Mouse (Mus musculus): ENCODE measurements around the gene Ndufb2. TPM values are rescaled to one million over a fixed set of nuclear protein-coding genes. Genes with fewer than 3 reads are reported as not detected.
A peak's percentile ranks its signal among the peaks of the same experiment; 100 is the strongest.

The Ndufb2 gene
- polyA plus RNA-seq (2016; fragmentation: Nextera tagmentation; extraction: Ambion mirVana), result 299 and 324 TPM in 2 replicates

DNA sequence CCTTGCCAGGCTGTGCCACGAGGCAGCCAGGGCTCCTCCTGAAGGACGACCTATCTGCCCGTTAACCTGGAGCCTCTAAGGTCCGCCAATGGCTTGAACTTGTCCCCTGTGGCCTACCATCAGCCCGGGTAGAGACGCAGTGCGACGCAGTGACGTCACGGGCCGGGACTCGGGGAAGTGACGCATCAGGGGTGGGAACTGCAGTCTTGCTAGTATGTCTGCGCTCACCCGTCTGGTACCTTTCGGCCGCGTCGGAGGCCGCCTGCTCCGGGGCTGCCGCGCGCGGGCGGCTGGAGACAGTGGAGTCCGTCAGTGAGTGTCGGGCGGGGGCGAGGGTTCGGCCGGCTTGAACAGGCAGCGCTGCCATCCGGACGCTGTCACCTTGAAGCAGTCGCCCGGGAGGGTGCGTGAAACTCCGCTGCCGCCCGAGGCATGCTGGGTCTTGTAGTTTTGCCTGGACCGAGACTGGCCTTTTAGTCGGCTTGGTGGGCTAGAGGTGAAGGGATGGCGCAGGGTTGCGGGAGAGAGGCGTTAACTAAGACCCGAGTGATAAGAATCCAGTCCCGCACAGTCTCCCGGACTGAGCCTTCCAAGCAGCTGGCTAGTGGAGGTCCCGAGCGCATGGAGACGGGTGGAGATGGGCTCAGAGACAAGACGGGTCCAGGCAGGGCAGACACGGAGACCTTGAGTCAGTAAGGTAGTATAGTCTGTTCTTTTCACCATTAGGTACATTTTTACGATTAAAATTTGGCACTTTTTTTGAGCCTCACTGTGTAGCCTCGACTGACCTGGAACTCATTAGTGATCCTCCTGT, at the start of gene Ndufb2:
Ndufb2 (plus strand) TSS at position 174 of the 814 bp plus-strand sequence.
- Histone ChIP-seq H3K9me3 (no peaks in the 10 kb centered on the region), H3K36me3 (peaks cover 20% of the 10 kb centered on the region), H3K27ac (peak within 1 kb of the TSS; percentile 88), H3K4me1 (peaks cover 4% of the 10 kb centered on the region; the same call in 1 of the 2 replicates), H3K4me3 (peak within 1 kb of the TSS; percentile 77), H3K4me2 (replicated peaks) (peak within 1 kb of the TSS; percentile 60), H3K9ac (peak within 1 kb of the TSS; percentile 69), H3K27me3 (no peaks in the 10 kb centered on the region)
- under 1% methylated on average over 56 of the region's 56 CpGs for WGBS
- peak; percentile 96 for ATAC-seq (ENCODE audit: insufficient number of reproducible peaks, insufficient read depth, low FRiP score, low TSS enrichment)

DNA sequence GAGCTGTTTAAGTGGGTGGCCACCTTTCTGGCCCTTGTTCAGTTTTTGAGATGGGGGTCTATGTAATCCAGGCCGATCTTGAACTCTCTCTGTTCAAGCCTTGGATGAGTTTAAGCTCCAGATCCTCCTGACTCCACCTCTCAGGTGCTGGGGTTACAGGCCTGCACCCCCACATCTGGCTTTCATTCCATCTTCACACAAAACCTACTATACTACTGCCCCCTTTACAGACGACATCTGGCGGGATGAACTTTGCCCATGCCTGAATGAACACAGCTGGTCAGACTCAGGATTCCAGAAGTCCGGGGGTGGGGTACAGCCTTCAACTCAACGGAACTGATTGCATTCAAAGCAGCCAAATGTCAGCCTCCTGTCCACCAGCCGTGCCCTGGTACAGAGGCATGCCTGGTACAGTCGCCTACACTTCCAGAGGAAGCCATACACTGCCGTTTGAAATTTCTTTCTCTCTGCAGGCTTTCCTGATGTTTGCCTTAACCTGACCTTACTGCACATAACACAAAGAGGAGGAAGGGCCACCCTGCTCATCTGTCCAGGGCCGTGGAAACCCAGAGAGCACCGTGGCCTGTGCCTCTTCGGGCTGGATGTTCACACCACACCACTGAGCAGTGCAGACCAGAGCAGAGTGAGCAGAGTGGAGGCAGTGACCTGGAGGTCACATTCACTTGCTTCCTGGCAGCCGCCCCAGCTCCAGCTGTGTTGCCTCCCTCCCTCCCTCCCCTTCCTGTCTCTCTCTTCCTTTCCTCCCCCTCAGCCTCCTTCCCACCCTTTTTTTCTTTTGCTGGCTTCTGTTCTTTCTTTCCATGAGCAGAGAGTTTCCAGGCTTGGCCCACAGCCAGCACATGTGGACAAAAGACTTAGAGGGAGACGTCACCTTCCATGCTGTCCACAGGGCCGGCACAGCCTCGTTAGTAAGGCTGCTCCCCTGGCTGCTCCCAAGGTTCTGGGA, 49.5 kb upstream of the Ndufb2 start:
- H3K4me3 ChIP-seq, result no peak overlapping the region
- 12% methylated on average over 15 of the region's 15 CpGs for WGBS

GRCm38 (mm10) chr6:39543769-39544420, 48.5 kb upstream of the Ndufb2 start:
- Histone ChIP-seq H3K4me1 (peaks cover 52% of the 10 kb centered on the region), H3K9me3 (no peaks in the 10 kb centered on the region), H3K36me3 (no peaks in the 10 kb centered on the region), H3K27ac (peak overlapping the region; percentile 91), H3K27me3 (no peaks in the 10 kb centered on the region), H3K4me2 (replicated peaks) (0 out of 2 replicates have a peak overlapping the region, but pooled peaks have one; percentile 16), H3K9ac (no peak overlapping the region), H3K4me3 (no peak overlapping the region)
- 30% methylated on average over 15 of the region's 15 CpGs for WGBS
- no peak for ATAC-seq (ENCODE audit: insufficient number of reproducible peaks, insufficient read depth, low FRiP score, low TSS enrichment)

More for the DNA sequence above, 49.5 kb upstream of the Ndufb2 start:
- Histone ChIP-seq H3K4me2 (replicated peaks) (peak overlapping the region; percentile 16), H3K9ac (no peak overlapping the region), H3K27me3 (no peaks in the 10 kb centered on the region), H3K4me1 (peaks cover 61% of the 10 kb centered on the region), H3K36me3 (no peaks in the 10 kb centered on the region), H3K27ac (peak overlapping the region; percentile 91), H3K9me3 (no peaks in the 10 kb centered on the region)
- peak; percentile 89 for ATAC-seq (ENCODE audit: insufficient number of reproducible peaks, insufficient read depth, low FRiP score, low TSS enrichment)

DNA sequence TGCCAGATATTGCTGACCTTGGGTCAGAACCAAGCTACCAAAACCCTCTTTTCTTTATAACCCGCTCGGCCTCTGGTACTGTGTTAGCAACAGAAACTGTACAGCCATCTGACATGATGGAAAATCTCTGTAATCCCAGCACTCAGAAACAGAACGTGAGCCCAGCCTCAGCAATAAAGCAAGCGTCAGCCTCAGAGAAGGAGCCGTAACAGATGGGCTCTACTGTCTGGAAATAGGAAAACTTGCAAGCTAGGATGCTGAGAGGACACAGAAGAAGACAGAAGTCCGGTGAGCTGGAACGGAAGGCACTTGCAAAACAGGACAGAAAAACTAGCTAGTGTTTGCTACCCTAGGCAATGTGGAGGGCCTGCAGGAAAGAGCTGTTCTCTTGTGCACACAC, 46.9 kb upstream of the Ndufb2 start:
- ATAC-seq (ENCODE audit: insufficient number of reproducible peaks, insufficient read depth, low FRiP score, low TSS enrichment), result no peak
- Histone ChIP-seq H3K4me3 (no peak overlapping the region), H3K4me1 (peaks cover 36% of the 10 kb centered on the region), H3K27ac (no peak overlapping the region), H3K4me2 (replicated peaks) (no peak overlapping the region), H3K27me3 (no peaks in the 10 kb centered on the region), H3K9ac (no peak overlapping the region), H3K36me3 (no peaks in the 10 kb centered on the region), H3K9me3 (no peaks in the 10 kb centered on the region)
- 88% methylated on average over 7 of the region's 7 CpGs for WGBS

DNA sequence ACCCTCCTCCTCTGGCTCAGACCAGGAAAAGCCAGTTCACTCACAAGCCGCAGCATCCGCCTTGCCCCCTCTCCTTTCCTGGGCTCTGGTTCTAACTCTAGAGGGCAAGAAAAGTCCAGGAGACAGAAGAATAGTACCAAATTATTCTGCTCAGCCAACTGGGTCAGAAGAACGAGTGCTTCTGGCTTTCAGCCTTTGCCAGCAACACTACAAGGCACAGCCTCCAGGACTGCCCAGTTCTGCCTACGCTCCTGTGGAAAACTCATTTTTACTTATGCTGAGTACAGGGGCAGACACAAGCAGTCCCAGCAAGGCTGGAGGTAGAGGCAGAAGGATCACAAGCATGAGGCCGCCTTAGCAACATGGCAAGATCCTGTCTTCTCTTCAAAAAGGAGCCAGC, 44.3 kb upstream of the Ndufb2 start:
- no peak for ATAC-seq (ENCODE audit: insufficient number of reproducible peaks, insufficient read depth, low FRiP score, low TSS enrichment)
- Histone ChIP-seq H3K36me3 (peaks cover 4% of the 10 kb centered on the region; the same call in 1 of the 2 replicates), H3K9me3 (no peaks in the 10 kb centered on the region), H3K27me3 (no peaks in the 10 kb centered on the region), H3K4me3 (no peak overlapping the region), H3K27ac (no peak overlapping the region), H3K9ac (no peak overlapping the region), H3K4me1 (peaks cover 28% of the 10 kb centered on the region), H3K4me2 (replicated peaks) (no peak overlapping the region)
- 82% methylated on average over 5 of the region's 5 CpGs for WGBS

DNA sequence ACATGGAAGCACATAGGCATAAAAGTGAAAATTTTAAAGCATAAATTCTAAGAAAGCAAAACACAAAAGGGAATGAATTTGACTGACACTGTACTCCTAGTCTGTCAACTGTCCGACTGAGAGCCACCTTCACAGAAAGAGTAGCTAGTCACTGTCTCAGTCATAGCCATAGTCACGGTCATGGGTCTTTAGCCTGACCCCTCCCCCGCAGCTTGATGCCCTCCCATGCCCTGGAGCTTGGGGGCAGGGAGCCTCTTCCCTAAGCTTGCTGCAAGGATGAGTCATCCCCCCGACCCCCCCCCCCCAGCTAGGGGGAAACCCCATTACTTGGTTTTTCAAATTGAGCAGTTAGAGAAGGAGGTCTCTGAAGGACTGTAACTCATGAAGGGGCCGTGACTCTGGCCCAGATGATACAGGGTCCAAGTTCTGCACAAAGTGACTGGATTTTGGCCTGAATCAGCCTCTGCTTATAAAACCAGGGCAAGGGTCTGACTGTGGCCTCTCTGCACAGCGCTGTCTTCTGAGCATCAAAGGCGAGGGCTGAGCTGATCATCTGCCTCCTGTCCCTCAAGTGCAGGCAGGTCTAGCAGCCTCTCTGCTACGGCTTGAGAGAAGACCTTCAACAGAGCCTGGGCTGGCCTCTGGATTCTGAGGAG, 40.3 kb upstream of the Ndufb2 start:
- H3K4me2 ChIP-seq (replicated peaks), result no peak overlapping the region
- no peak overlapping the region for H3K9ac ChIP-seq
- peaks cover 4% of the 10 kb centered on the region for H3K36me3 ChIP-seq
- H3K9me3 ChIP-seq, result no peaks in the 10 kb centered on the region
- peak overlapping the region; percentile 30; the same call in 1 of the 2 replicates for H3K27ac ChIP-seq
- no peaks in the 10 kb centered on the region for H3K27me3 ChIP-seq
- ATAC-seq (ENCODE audit: insufficient number of reproducible peaks, insufficient read depth, low FRiP score, low TSS enrichment), result no peak
- WGBS, result 62% methylated on average over 8 of the region's 8 CpGs
- H3K4me3 ChIP-seq, result no peak overlapping the region
- H3K4me1 ChIP-seq, result peaks cover 30% of the 10 kb centered on the region

DNA sequence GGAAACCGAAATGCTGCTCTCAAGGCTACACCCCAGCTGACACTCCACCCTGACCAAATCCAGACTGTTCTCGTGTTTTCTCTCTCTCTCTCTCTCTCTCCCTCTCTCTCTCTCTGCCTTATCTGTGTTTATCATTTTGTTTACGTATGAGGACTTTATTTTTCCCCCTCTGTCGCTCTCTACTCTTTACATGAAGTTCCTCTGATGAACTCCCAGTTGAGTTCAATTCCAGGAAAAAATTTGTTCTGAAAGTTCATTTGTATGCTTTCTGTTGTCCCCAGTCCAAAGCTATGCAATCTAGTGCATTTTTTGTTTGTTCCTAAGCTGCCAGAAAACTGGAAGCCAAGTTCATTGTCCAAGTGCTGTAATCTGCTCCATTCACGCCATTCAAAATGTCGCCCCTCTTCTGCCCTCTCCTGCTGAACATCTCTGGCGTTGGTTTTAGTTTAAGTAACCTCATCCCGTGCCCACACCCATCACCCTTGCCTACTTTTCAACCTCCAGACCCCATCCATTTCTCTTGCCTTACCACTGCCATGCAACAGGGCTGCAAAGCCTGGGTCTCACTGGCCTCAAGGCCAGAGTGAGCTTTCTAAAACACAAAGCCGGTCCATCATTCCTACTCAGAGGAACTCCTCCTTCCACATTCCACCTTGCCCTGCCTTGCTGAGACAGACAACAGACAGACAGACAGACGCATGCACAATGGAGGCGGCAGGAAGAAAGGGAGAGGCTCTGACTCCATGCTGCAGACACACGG, 37.3 kb upstream of the Ndufb2 start:
- Histone ChIP-seq H3K4me2 (replicated peaks) (peak overlapping the region; percentile 74; the same call in 1 of the 2 replicates), H3K4me1 (peaks cover 35% of the 10 kb centered on the region), H3K9me3 (no peaks in the 10 kb centered on the region), H3K27me3 (no peaks in the 10 kb centered on the region), H3K9ac (no peak overlapping the region), H3K4me3 (no peak overlapping the region), H3K27ac (no peak overlapping the region), H3K36me3 (peaks cover 4% of the 10 kb centered on the region)
- WGBS, result 73% methylated on average over 12 of the region's 12 CpGs
- no peak for ATAC-seq (ENCODE audit: insufficient number of reproducible peaks, insufficient read depth, low FRiP score, low TSS enrichment)

GRCm38 (mm10) chr6:39555648-39555945, 36.8 kb upstream of the Ndufb2 start:
- no peaks in the 10 kb centered on the region for H3K27me3 ChIP-seq
- H3K9ac ChIP-seq, result no peak overlapping the region
- WGBS, result 77% methylated on average over 2 of the region's 2 CpGs
- no peak overlapping the region for H3K4me3 ChIP-seq
- ATAC-seq (ENCODE audit: insufficient number of reproducible peaks, insufficient read depth, low FRiP score, low TSS enrichment), result no peak
- H3K4me2 ChIP-seq (replicated peaks), result peak overlapping the region; percentile 74; the same call in 1 of the 2 replicates
- H3K4me1 ChIP-seq, result peaks cover 35% of the 10 kb centered on the region
- no peaks in the 10 kb centered on the region for H3K9me3 ChIP-seq
- H3K27ac ChIP-seq, result no peak overlapping the region
- peaks cover 4% of the 10 kb centered on the region for H3K36me3 ChIP-seq

DNA sequence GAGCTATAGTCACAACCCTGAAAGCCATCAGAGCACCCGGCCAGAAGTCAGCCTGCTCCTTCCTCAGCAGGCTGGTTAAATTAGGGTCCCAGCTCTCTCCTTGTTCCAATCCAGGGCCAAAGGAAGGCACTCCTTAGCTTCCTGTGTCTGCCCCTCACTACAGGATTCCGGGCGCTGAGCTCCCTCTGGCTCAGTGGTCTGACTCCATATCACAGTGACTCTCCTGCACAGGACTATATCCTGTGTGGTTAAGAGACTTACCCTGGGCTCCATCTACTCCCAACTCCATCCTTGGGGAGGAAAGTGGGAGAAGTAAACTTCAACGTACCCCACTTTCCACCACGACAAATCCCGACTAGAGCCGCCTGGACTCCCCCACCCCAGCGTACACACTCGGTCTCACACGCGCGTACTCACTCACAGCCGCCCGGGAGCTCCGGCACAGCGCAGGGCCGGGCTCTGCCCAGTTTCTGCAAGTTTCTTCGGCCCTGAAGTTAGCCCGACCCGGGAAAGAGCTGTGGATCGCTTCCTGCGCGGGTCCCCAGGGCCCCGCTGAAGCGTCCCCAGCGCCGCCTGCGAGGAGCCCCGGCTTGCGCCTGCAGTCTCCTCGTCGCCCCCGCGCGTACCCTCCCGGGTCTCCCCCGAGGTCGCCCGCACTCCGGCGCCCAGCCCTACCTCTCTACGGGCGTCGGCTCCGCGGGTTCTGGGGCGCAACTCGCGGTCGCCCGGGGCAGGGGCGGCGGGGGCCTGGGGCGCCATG, 35.3 kb upstream of the Ndufb2 start:
- H3K4me2 ChIP-seq (replicated peaks), result peak overlapping the region; percentile 74
- H3K27ac ChIP-seq, result peak overlapping the region; percentile 95
- peak overlapping the region; percentile 89 for H3K4me3 ChIP-seq
- H3K4me1 ChIP-seq, result peaks cover 34% of the 10 kb centered on the region
- under 1% methylated on average over 51 of the region's 54 CpGs for WGBS
- no peaks in the 10 kb centered on the region for H3K27me3 ChIP-seq
- no peaks in the 10 kb centered on the region for H3K9me3 ChIP-seq
- peak overlapping the region; percentile 96 for H3K9ac ChIP-seq
- no peaks in the 10 kb centered on the region; the same call in 1 of the 2 replicates for H3K36me3 ChIP-seq
- peak; percentile 54 for ATAC-seq (ENCODE audit: insufficient number of reproducible peaks, insufficient read depth, low FRiP score, low TSS enrichment)

- H3K36me3 ChIP-seq, result no peaks in the 10 kb centered on the region; the same call in 1 of the 2 replicates
- H3K4me3 ChIP-seq, result peak within 1 kb of the TSS; percentile 89
- H3K4me1 ChIP-seq, result peaks cover 29% of the 10 kb centered on the region
- peak within 1 kb of the TSS; percentile 96 for H3K9ac ChIP-seq
- no peaks in the 10 kb centered on the region for H3K27me3 ChIP-seq
- peak within 1 kb of the TSS; percentile 95 for H3K27ac ChIP-seq
- peak within 1 kb of the TSS; percentile 74 for H3K4me2 ChIP-seq (replicated peaks)
- ATAC-seq (ENCODE audit: insufficient number of reproducible peaks, insufficient read depth, low FRiP score, low TSS enrichment), result peak; percentile 92
- H3K9me3 ChIP-seq, result no peaks in the 10 kb centered on the region
- under 1% methylated on average over 44 of the region's 50 CpGs for WGBS
Observed at GRCm38 (mm10) chr6:39557723-39558261, 34.6 kb upstream of the Ndufb2 start, which contains the start of gene Dennd2a. Dennd2a (minus strand) TSS chr6:39557867.
